Mouse (Mus musculus) inflammation-experienced regulatory T-cells, adult 6 months (primary cell): ENCODE measurements around the gene Nans. TPM values are rescaled to one million over a fixed set of nuclear protein-coding genes. Genes with fewer than 3 reads are reported as not detected.

Experiments used
- ATAC-seq: one replicate; pipeline ENCODE4 v1.8.0; 2017
- polyA plus RNA-seq, 3 experiments: library from polyadenylated mRNA; unstranded; fragments of 100-300 nt; shearing (Covaris generic); gene quantifications; one replicate each; pipeline ENCODE4 v1.2.1; 2017

Gene Nans
- polyA plus RNA-seq, 3 experiments from 2014 or later, result 63.1 to 97.7 (median 70.1) TPM

DNA sequence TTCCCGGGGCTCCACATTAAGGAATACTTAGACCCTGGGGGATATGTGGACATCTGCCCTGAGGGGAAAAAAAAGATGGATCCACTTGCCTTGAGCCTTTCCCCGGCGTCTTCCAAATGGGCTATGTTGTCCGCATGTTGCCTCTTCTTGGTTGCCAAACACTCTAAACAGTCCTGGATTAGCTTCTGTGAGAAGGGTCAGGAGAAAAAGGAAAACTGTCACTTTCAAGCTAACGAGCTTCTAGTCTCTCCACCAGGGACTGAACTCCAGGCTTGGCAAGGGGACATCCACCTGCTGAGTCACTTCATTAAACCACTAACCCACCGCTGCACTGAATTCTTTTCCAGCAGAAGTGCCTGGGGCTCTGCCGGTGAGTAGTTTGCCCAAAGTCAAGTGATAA lies 43.9 kb downstream of the Nans start:
- ATAC-seq, result no peak

DNA sequence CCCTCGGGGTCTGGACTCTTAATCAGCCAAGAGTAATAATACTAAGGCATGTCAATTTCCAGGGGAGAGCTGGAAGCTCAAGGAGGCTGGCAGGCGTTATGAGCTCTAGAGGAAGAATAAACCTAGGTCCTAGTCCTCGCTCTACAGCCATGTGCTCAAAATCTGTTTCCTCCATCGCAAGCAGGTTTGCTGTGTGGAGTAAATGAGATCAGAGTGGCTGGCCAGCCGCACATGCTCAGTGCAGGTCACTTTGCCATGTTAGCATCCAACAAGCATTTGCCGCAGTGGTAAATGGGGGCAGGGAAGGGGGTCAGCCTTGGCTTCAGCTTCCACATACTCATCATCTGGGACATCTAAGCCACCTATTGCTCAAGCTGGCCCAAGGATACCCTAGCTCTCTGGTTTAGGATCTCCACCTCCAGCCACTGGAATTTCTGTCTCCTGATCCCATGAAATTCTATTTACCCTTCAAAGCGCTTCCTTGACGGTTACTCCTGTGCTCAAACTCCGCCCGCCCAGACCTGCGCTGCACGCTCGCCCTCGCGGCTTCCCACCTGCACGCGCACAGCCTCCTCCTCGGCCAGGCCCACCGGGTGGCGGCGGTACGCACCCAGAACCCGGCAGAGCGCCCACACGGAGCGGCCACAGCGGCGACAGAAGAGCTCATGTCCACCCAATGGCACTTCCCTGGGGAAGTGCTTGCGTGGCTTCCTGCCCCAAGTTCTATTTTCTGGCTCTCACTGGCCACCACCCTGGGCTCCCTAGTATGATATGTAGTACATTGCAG lies 45.1 kb downstream of the Nans start:
- ATAC-seq, result peak; percentile 12

DNA sequence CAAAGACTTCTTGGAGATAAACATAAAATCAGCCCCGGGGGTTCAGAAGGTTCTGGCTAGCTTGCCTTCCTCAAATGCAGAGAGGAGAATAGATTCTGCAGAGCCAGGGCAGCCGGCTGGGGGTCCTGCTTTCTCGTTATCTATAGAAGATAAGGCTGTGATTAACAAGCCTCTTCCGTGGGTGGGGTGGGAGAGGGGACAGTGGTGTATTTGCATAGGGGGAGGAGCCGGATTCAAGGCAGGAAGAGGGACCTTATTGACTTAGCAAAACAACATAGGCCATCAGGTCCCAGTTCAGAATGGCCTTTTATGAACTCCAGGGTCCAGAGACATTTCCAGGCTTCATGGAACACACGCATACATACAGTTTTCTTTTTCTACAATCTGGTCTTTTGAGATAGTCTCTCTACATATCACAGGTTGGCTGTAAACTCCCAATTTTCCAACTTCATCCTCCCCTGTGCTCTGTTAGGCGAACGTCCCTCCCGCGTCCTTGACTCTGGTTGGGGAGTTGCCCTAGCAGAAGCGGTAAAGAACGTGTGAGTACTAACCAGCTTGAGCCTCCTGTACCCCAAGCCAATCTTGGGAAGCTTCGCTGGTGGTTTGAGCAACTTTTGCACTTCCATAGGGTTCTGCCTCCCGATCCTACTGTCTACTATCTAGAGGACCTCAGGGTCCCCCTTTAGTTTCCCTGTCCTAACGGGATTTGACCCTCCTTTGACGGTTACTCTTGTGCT lies 46.2 kb downstream of the Nans start:
- peak; percentile 71 for ATAC-seq

DNA sequence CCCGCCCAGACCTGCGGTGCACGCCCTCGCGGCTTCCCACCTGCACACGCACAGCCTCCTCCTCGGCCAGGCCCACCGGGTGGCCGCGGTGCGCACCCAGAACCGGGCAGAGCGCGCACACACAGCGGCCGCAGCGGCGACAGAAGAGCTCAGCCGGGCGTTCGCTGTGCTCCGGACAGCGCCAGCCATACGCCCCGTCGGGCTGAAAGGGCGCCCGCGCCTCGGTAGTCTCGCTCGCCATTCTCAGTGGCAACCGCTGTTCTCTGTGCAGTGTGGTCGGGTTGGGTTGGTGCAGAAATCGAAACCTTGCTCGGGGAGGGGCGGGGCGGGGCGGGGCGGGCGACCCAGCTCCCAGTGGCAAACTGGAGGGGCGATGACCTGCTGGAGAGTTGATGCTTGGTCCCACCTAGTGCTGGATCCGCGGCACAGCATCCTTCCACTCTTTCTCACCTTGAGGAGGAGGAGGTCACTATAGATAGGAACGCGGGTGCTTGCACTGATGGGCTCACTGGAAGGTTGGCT lies 46.9 kb downstream of the Nans start, which contains the start of gene Trim14:
Gene Trim14, minus strand, starts transcription at position 302 of the 522 bp plus-strand sequence.
- ATAC-seq, result peak; percentile 74

DNA sequence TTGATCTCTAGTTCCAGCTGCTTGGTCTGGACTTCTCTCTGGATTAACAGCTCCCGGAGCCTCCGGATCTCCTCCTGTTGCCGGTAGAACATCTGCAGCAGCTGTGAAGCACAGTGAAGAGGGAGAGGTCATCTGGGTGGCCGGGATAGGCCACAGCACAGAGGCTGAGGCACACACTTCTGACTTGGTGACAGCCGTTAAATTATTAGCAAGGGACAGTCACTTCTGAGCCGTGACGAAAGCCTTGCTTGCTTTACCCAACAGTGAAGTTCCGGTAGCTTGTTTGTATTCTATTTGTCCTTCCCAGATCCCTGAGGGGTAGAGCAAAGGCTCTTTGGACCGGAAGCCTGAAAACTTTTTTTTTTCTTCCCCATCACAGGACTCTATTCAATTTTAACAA lies 50.1 kb downstream of the Nans start:
- ATAC-seq, result no peak

DNA sequence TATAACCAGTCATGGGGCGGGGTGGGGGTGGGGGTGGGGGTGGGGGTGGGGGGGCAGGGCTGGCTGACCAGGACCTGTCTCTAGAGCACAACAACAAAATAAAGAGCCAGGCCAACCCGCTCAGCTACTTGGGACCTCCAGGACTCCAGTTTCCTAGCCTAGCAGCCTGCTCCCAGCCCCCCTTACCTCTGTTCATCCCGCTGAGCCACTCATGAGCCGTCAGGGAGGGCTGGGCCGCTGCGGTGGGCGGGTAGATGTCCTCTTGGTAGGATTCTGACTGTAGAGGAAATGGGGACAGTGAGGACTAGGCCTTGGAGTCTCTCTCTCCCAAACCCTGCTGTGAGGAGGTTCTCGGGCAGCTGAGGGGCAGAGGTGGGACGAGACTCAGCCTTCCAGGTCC lies 52.7 kb downstream of the Nans start:
- ATAC-seq, result no peak

DNA sequence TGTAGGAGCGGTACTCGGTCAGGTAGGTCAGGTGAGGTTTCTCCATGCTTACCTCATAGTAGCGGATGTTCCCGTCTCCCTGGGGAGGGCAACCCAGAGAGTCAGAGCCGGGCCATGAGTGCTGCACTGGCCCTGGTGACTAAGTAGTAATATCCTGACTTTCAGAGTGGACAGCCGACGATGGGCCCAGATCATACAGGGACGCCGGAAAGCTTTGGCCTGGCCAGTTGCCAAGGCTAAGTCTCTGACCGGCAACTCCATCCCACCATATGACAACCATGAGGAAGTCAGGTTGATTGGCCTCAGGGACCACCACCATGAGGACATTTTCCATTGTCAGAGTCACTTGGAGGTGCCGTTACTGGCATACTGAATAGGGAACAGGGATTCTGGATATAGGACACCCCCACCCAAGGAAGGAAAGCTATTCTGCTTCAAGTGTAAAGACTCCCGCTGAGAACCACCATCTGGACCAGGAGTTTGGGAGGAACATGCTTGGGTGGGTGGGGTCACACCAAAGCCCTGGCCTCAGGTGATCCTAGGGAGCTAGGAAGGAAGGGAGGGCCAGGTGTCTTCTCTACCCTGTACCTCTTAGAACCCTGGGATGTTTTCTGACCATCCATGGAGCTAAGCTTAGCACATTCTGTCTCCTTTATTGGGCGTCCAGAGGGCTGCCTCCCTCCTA lies 54.5 kb downstream of the Nans start:
- ATAC-seq, result no peak

DNA sequence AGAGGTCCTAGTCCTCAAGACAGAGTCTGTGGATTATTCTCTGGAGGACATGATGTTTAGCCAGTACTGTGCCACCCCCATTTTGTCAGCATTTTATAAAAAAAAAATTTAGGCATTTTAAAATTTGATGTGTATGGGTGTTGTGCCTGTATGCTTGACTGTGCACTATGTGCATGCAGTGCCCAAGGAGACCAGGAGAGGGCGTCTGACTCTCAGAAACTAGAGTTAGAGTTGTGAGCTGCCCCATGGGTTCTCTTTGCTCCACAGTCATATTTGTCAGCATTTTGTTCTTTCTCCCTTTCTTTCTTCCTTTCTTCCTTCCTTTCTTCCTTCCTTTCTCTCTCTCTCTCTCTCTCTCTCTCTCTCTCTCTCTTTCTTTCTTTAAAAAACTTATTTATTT lies 55.3 kb downstream of the Nans start:
- ATAC-seq, result peak; percentile 75

DNA sequence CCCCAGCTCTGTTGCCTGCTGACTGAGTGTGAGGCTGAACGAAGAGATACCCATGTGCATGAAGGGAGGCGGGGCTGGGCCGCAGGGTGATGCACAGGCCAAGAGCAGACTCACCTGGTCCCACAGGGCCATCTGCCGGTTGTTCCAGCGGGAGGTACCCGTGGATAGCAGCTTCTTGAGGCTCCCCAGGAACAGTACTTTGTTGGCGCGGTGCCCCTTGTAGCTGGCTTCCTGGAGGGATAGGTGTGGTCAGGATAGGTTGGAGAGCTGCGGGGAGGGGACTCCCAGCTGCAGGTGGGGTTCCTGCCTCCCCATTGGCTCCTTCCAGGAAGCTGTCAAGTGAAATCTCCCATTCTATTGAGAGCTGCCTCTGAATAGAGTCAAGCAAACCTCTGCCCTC lies 56.5 kb downstream of the Nans start:
- ATAC-seq, result no peak

DNA sequence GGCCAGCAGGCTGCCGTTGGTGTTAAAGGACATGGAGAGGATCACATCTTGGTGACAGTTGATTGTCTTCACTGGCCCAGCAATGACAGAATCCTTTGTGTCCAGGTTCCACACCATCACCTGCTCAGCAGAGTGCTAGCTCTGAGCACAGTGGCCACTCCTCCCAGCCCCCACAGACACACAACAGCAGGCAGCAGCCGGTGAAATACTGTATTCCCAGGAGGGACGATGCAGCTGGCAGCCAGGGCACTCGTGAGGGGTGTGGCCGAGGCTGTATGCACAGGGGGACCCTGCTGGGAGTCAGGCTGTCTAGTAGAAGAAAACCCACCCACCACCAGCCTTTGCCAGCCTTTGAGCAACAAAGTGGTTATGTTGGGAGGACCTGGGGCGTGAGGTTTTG lies 57.7 kb downstream of the Nans start:
- no peak for ATAC-seq

DNA sequence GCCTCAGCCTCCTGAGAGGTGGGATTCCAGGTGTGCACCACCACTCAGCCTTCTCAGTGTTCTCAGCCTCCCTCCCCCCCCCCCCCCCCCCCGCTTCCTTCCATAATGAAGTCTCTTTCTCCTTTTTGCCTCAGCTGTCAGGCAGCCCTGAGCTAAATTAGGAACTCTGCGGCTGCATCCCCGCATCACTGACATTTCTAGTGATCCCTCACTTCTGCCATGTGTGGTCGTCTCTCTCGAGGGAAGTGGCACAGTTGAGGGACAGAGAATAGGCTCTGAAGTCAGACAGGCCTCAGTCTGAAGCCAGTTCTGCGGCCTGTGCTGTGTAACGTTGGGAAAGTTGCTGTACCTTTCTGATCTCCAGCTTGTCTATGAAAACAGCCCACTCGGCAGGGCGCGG lies 60.9 kb downstream of the Nans start:
- ATAC-seq, result no peak

DNA sequence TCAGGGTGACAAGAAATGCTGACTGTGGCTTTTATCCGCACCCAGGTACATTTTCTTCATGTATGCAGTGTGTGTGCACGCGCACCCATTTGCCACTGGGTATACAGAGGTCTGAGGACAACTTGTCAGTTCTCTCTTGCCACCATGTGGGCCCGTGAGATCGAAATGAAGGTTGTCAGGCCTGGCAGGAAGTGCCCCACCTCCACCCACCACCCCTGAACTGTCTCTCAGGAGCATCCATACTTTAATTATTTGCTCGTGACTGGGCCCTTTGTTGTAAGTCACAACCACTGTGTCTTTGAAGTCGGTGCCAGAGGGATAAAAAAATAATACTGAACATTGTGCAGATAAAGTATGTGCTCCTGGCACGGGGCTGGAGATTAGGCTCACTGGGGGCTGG lies 61.4 kb downstream of the Nans start:
- peak; percentile 59 for ATAC-seq

Other genes with a start within 250 kb of the Nans start
- gene Foxe1, start 145.6 kb upstream of the Nans start, polyA plus RNA-seq, result not detected
- gene Trmo, start 99.8 kb upstream of the Nans start, polyA plus RNA-seq, result 10 to 100 TPM in 2 of 3 experiments, 1 to 10 TPM in 1; 8.1 to 18.0 (median 15.4) TPM
- under 1 TPM in 2 of 3 experiments, not detected in 1; 0.15 to 0.32 TPM for gene Hemgn, start 75.7 kb upstream of the Nans start, polyA plus RNA-seq
- 10 to 100 TPM; 46.4 to 53.4 (median 46.5) TPM for gene Anp32b, start 38.3 kb upstream of the Nans start, polyA plus RNA-seq
- gene Trim14, start 46.9 kb downstream of the Nans start, polyA plus RNA-seq, result 10 to 100 TPM; 19.2 to 34.4 (median 32.0) TPM
- 100 to 1,000 TPM in 2 of 3 experiments, 10 to 100 TPM in 1; 81.9 to 140 (median 126) TPM for gene Coro2a, start 113.0 kb downstream of the Nans start, polyA plus RNA-seq
- 1 to 10 TPM in 1 of 3 experiments, under 1 TPM in 2; 0.12 to 1.3 (median 0.34) TPM for gene Tbc1d2, start 161.0 kb downstream of the Nans start, polyA plus RNA-seq